Mouse (Mus musculus) embryonic facial prominence, embryonic 11.5 days (tissue): ENCODE data around the gene Thoc3. TPM values are rescaled to one million over a fixed set of nuclear protein-coding genes. Genes with fewer than 3 reads are reported as not detected.
"Not testable (repeated sequence)": the region's sequence is repeated elsewhere in the genome, so short reads cannot be mapped to it uniquely, and the experiment has no call there.

Experiments
- ATAC-seq: fragments of 200-750 bp; cut with Nextera tagmentation; replicated peaks from 2 replicates; pipeline ENCODE4 v1.8.0; 2017; ENCODE audit warnings: low read depth; ENCODE audit not compliant: insufficient number of reproducible peaks, low FRiP score, low TSS enrichment
- DNase-seq: peaks from one replicate; pipeline ENCODE4 v3.0.0-alpha.2; 2015; ENCODE audit warnings: low spot score
- H3K27ac ChIP-seq: fragments of 300-500 bp; sonication (generic); replicated peaks from 2 replicates; pipeline ENCODE4 v1.5.1; 2014; ENCODE audit warnings: mild to moderate bottlenecking, low read depth, low read length, control low read depth
- H3K27me3 ChIP-seq: fragments of 300-500 bp; sonication (generic); 2 replicates; pipeline ENCODE4 v1.6.1; 2014; ENCODE audit warnings: mild to moderate bottlenecking, low read length, moderate library complexity, mixed read lengths; ENCODE audit not compliant: control insufficient read depth, insufficient read depth
- H3K36me3 ChIP-seq: fragments of 300-500 bp; sonication (generic); replicated peaks from 2 replicates; pipeline ENCODE4 v1.6.1; 2014; ENCODE audit warnings: low read depth, mild to moderate bottlenecking, low read length, moderate library complexity, mixed read lengths; ENCODE audit not compliant: control insufficient read depth, insufficient read depth
- H3K4me1 ChIP-seq: fragments of 300-500 bp; sonication (generic); 2 replicates; pipeline ENCODE4 v1.6.1; 2014; ENCODE audit warnings: low read length, mixed read lengths; ENCODE audit not compliant: control insufficient read depth, insufficient read depth
- H3K4me2 ChIP-seq: fragments of 300-500 bp; sonication (generic); 2 replicates; pipeline ENCODE4 v1.6.1; 2014; ENCODE audit warnings: low read depth, mild to moderate bottlenecking, control low read depth, low read length, moderate library complexity
- H3K4me3 ChIP-seq: fragments of 300-500 bp; sonication (generic); 2 replicates; pipeline ENCODE4 v1.5.1; 2014; ENCODE audit warnings: low read depth, low read length, control low read depth
- H3K9ac ChIP-seq: fragments of 300-500 bp; sonication (generic); replicated peaks from 2 replicates; pipeline ENCODE4 v1.6.1; 2014; ENCODE audit warnings: mild to moderate bottlenecking, control low read depth, low read length
- H3K9me3 ChIP-seq: fragments of 300-500 bp; sonication (generic); replicated peaks from 2 replicates; pipeline ENCODE4 v1.6.1; 2016; ENCODE audit warnings: mild to moderate bottlenecking, low read length, inconsistent platforms, mixed read lengths; ENCODE audit not compliant: control insufficient read depth
- WGBS: fragments of 180-500 bp; shearing (Covaris S2); extraction: QIAGEN DNeasy Blood & Tissue Kit; methylation state at CpG from one replicate; pipeline ENCODE4 v1.1.7; 2014; 5-methylcytosine and 5-hydroxymethylcytosine counted together
- polyA plus RNA-seq: library from polyadenylated mRNA; unstranded; fragments of >200 nt; fragmentation: Nextera tagmentation; extraction: Ambion mirVana; gene quantifications from 2 replicates; pipeline ENCODE4 v1.2.1, GENCODE M21; 2014

The Thoc3 gene
- polyA plus RNA-seq, 1 experiment from 2014 or later: 161 TPM

GRCm38 (mm10) chr13:54499551-54499950, 30.9 kb upstream of the Thoc3 start:
- ATAC-seq: not testable (repeated sequence)
- WGBS: 93% methylated on average over 7 of the region's 7 CpGs

GRCm38 (mm10) chr13:54491381-54491780, 22.7 kb upstream of the Thoc3 start:
- ATAC-seq: no peak
- H3K27me3 ChIP-seq: no peaks in the 10 kb centered on the region
- no peaks in the 10 kb centered on the region for H3K4me1 ChIP-seq
- H3K9me3 ChIP-seq: no peaks in the 10 kb centered on the region
- DNase-seq: no peak
- H3K27ac ChIP-seq: no peak overlapping the region
- H3K9ac ChIP-seq: no peak overlapping the region
- 79% methylated on average over 6 of the region's 6 CpGs for WGBS
- no peak overlapping the region for H3K4me2 ChIP-seq
- no peak overlapping the region for H3K4me3 ChIP-seq
- H3K36me3 ChIP-seq: no peaks in the 10 kb centered on the region

More at GRCm38 (mm10) chr13:54499551-54499950, 30.9 kb upstream of the Thoc3 start:
- H3K36me3 ChIP-seq, H3K4me2 ChIP-seq, H3K4me1 ChIP-seq, H3K9ac ChIP-seq, H3K27me3 ChIP-seq, H3K27ac ChIP-seq, H3K4me3 ChIP-seq, H3K9me3 ChIP-seq, DNase-seq: not testable (repeated sequence)

- Histone ChIP-seq H3K4me3 (no peak overlapping the region), H3K27ac (no peak overlapping the region), H3K36me3 (no peaks in the 10 kb centered on the region), H3K4me1 (no peaks in the 10 kb centered on the region), H3K4me2 (no peak overlapping the region), H3K27me3 (no peaks in the 10 kb centered on the region), H3K9ac (no peak overlapping the region), H3K9me3 (no peaks in the 10 kb centered on the region)
- DNase-seq (no peak), ATAC-seq (no peak)
- WGBS: 81% methylated on average over 5 of the region's 5 CpGs
Measured at GRCm38 (mm10) chr13:54490411-54490810, 21.8 kb upstream of the Thoc3 start.

GRCm38 (mm10) chr13:54481498-54481897, 12.8 kb upstream of the Thoc3 start:
- Histone ChIP-seq H3K4me1 (no peaks in the 10 kb centered on the region), H3K4me2 (no peak overlapping the region), H3K36me3 (no peaks in the 10 kb centered on the region), H3K27me3 (no peaks in the 10 kb centered on the region), H3K27ac (no peak overlapping the region), H3K9ac (no peak overlapping the region), H3K9me3 (no peaks in the 10 kb centered on the region), H3K4me3 (no peak overlapping the region)
- DNase-seq (no peak), ATAC-seq (no peak)
- WGBS: 86% methylated on average over 14 of the region's 14 CpGs

GRCm38 (mm10) chr13:54479286-54479685, 10.6 kb upstream of the Thoc3 start:
- no peak overlapping the region for H3K27ac ChIP-seq
- no peak for DNase-seq

GRCm38 (mm10) chr13:54475702-54476101, 7.1 kb upstream of the Thoc3 start:
- DNase-seq (no peak), ATAC-seq (no peak)
- no peak overlapping the region for H3K4me3 ChIP-seq
- no peak overlapping the region for H3K27ac ChIP-seq
- H3K36me3 ChIP-seq: no peaks in the 10 kb centered on the region
- 78% methylated on average over 5 of the region's 5 CpGs for WGBS
- H3K9ac ChIP-seq: no peak overlapping the region
- H3K4me2 ChIP-seq: no peak overlapping the region
- H3K9me3 ChIP-seq: no peaks in the 10 kb centered on the region
- no peaks in the 10 kb centered on the region for H3K4me1 ChIP-seq
- H3K27me3 ChIP-seq: no peaks in the 10 kb centered on the region

More at GRCm38 (mm10) chr13:54479286-54479685, 10.6 kb upstream of the Thoc3 start:
- ATAC-seq: no peak
- Histone ChIP-seq H3K27me3 (no peaks in the 10 kb centered on the region), H3K9ac (no peak overlapping the region), H3K4me1 (no peaks in the 10 kb centered on the region), H3K4me3 (no peak overlapping the region), H3K9me3 (no peaks in the 10 kb centered on the region), H3K36me3 (no peaks in the 10 kb centered on the region), H3K4me2 (no peak overlapping the region)
- WGBS: 61% methylated on average over 3 of the region's 3 CpGs

- ATAC-seq: no peak
- Histone ChIP-seq H3K9ac (no peak overlapping the region), H3K27me3 (no peaks in the 10 kb centered on the region), H3K36me3 (no peaks in the 10 kb centered on the region), H3K4me1 (no peaks in the 10 kb centered on the region), H3K4me3 (no peak overlapping the region), H3K4me2 (no peak overlapping the region), H3K9me3 (no peaks in the 10 kb centered on the region), H3K27ac (no peak overlapping the region)
- DNase-seq: no peak
- WGBS: 65% methylated on average over 2 of the region's 2 CpGs
Measured at GRCm38 (mm10) chr13:54474996-54475395, 6.3 kb upstream of the Thoc3 start.

- H3K27me3 ChIP-seq: no peaks in the 10 kb centered on the region
- 83% methylated on average over 4 of the region's 4 CpGs for WGBS
- H3K4me2 ChIP-seq: no peak overlapping the region
- H3K9ac ChIP-seq: no peak overlapping the region
- H3K27ac ChIP-seq: no peak overlapping the region
- no peak overlapping the region for H3K4me3 ChIP-seq
- H3K4me1 ChIP-seq: peaks cover 5% of the 10 kb centered on the region; the same call in 1 of the 2 replicates
- DNase-seq (no peak), ATAC-seq (no peak)
- H3K9me3 ChIP-seq: no peaks in the 10 kb centered on the region
- H3K36me3 ChIP-seq: no peaks in the 10 kb centered on the region; the same call in 1 of the 2 replicates
Measured at GRCm38 (mm10) chr13:54471967-54472366, 3.3 kb upstream of the Thoc3 start.
